Comparison of ENCODE assay signal across 6 mouse cellular contexts in the genomic region with DNA sequence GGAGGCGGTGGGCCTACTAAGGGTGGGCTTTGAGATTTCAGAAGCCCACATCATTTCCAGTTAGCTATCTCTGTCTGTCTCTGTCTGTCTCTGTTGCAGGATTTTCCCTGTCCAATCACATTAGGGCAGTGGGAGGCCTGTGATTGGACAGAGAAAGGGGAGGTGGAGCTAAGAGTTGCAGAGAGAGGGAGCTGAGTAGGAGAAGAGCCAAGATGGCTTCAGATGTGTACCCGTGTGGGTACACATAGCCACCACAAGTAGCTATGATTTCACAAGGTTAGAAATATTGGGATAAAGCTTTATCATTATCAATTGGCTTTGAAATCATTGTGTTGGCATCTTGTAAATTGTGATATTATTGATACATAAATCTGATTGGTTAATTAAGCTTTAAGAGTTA. TPM values are rescaled to one million over a fixed set of nuclear protein-coding genes. Genes with fewer than 3 reads are reported as not detected.
A peak's percentile ranks its signal among the peaks of the same experiment; 100 is the strongest.
DNase-seq lines count a peak whose midpoint lies in the region; TF ChIP-seq lines count a peak whose summit lies in the region.
"Not testable (repeated sequence)": the region's sequence is repeated elsewhere in the genome, so short reads cannot be mapped to it uniquely, and the experiment has no call there.

No protein-coding gene starts in this region.

- in situ Hi-C loops in ES-E14 (cut with MboI; ENCODE audit: low sequenced_read_pairs in 2 of 2, unreplicated experiment in 2 of 2): not testable (repeated sequence)

- peak overlapping the region; percentile 77 for H3K9ac ChIP-seq in ES-Bruce4 (ENCODE audit: low read depth, poor library complexity, severe bottlenecking)
- peak overlapping the region; percentile 72; the same call in 1 of the 2 replicates for H3K9ac ChIP-seq in ES-E14 (ENCODE audit: insufficient read depth, low read depth, low read length, poor library complexity, severe bottlenecking)

- H3K4me3 ChIP-seq in E14TG2a.4 (replicated peaks; ENCODE audit: low read length) (peak overlapping the region; percentile 74), ES-Bruce4 (ENCODE audit: low read depth, low read length) (peak overlapping the region; percentile 78; the same call in 1 of the 2 replicates), ES-E14 (ENCODE audit: insufficient read depth in 1 of 2, low read depth in 1 of 2, low read length in 2 of 2, poor library complexity in 1 of 2, severe bottlenecking in 1 of 2) (peak overlapping the region; percentile 60 to 85)

- not testable (repeated sequence) for TF ChIP-seq CTCF in E14TG2a.4 (conservative IDR thresholded peaks at IDR 0.05; ENCODE audit: low read length); ES-Bruce4 (IDR thresholded peaks at IDR 0.05; ENCODE audit: low read depth, low read length)

- TF ChIP-seq EP300 in ES-Bruce4 (IDR thresholded peaks at IDR 0.05; ENCODE audit: insufficient read depth, low read depth, low read length): not testable (repeated sequence)

- peak; percentile 81 for TF ChIP-seq POLR2A in ES-Bruce4 (IDR thresholded peaks at IDR 0.05; ENCODE audit: insufficient read depth, low read length)

- H3K27me3 ChIP-seq in E14TG2a.4 (ENCODE audit: insufficient read depth, low read length); ES-Bruce4 (ENCODE audit: control insufficient read depth, insufficient read depth, low read length, poor library complexity, severe bottlenecking): not testable (repeated sequence)

- H3K4me1 ChIP-seq in E14TG2a.4 (replicated peaks; ENCODE audit: low read depth, low read length): peaks cover 52% of the 10 kb centered on the region
- not testable (repeated sequence) for H3K4me1 ChIP-seq in ES-Bruce4 (ENCODE audit: control insufficient read depth, insufficient read depth, low read length); ES-E14 (ENCODE audit: control insufficient read depth in 2 of 2, insufficient read depth in 2 of 2, low read length in 2 of 2, poor library complexity in 1 of 2)

- H3K9me3 ChIP-seq in E14TG2a.4 (ENCODE audit: low read length); ES-Bruce4 (replicated peaks; ENCODE audit: control insufficient read depth, insufficient read depth, low read length, poor library complexity, severe bottlenecking); ES-E14 (ENCODE audit: control insufficient read depth, insufficient read depth, low read depth, low read length): not testable (repeated sequence)

- not testable (repeated sequence) for H3K27ac ChIP-seq in ES-Bruce4 (ENCODE audit: insufficient read depth, low read length); ES-E14 (ENCODE audit: insufficient read depth, low read depth, low read length, poor library complexity, severe bottlenecking)

- peak; percentile 42 for DNase-seq in ES-CJ7 (ENCODE audit: low read depth, low spot score)
- DNase-seq in ES-E14 (ENCODE audit: low read depth, low spot score): not testable (repeated sequence)
- peak; percentile 84 for DNase-seq in R1 (ENCODE audit: low read depth, low spot score)
- peak; percentile 41 for DNase-seq in ZHBTc4 (ENCODE audit: low read depth, low spot score)

- H3K36me3 ChIP-seq in E14TG2a.4 (ENCODE audit: insufficient read depth, low read length); ES-Bruce4 (ENCODE audit: control insufficient read depth, insufficient read depth, low read length, poor library complexity, severe bottlenecking); ES-E14 (ENCODE audit: control insufficient read depth, insufficient read depth, low read length, poor library complexity, severe bottlenecking): not testable (repeated sequence)

TF ChIP-seq in ES-E14, 5 proteins besides CTCF, POLR2A, EP300 and RAD21:
- 0 out of 2 replicates have a peak, but pooled peaks have one; percentile 19 for TF ChIP-seq HCFC1 (IDR thresholded peaks at IDR 0.05; ENCODE audit: borderline replicate concordance, insufficient read depth, low read length)

RNA-seq across cellular contexts. Expression of a gene that starts 17.9 kb away (rescaled TPM):
- polyA plus RNA-seq in ES-Bruce4 (2011; ENCODE audit: insufficient read depth, insufficient read length, low read depth, missing spikeins): 280 and 286 TPM in 2 replicates
- 416 and 537 TPM in 2 replicates for total RNA-seq in ES-E14 (2012; rRNA removed)

RNA-seq across cellular contexts. Expression of a gene that starts 57.6 kb away (rescaled TPM):
- polyA plus RNA-seq in ES-Bruce4 (2011; ENCODE audit: insufficient read depth, insufficient read length, low read depth, missing spikeins): 14.9 and 17.6 TPM in 2 replicates
- 36.4 and 41.8 TPM in 2 replicates for total RNA-seq in ES-E14 (2012; rRNA removed)
